Mouse (Mus musculus): Measurements from ENCODE around the gene H2afj. TPM values are rescaled to one million over a fixed set of nuclear protein-coding genes. Genes with fewer than 3 reads are reported as not detected.

The H2afj gene
- polyA plus RNA-seq, 1 experiment from 2014 or later, result 119 TPM

- Histone ChIP-seq H3K9me3 (replicated peaks; ENCODE audit: control insufficient read depth, low read length, poor library complexity, severe bottlenecking) (no peaks in the 10 kb centered on the region), H3K27me3 (ENCODE audit: control insufficient read depth, insufficient read depth, low read depth, low read length) (no peaks in the 10 kb centered on the region), H3K9ac (ENCODE audit: low read depth, low read length) (no peak overlapping the region), H3K36me3 (ENCODE audit: control insufficient read depth, insufficient read depth, low read length) (no peaks in the 10 kb centered on the region), H3K4me2 (ENCODE audit: low read length) (no peak overlapping the region), H3K4me1 (ENCODE audit: control insufficient read depth, insufficient read depth, low read length) (no peaks in the 10 kb centered on the region), H3K4me3 (ENCODE audit: low read depth, low read length) (no peak overlapping the region), H3K27ac (ENCODE audit: low read length) (no peak overlapping the region)
- WGBS, result 64% methylated on average over 11 of the region's 11 CpGs
- ATAC-seq, result no peak
Measured at GRCm38 (mm10) chr6:136857873-136858260, 49.8 kb downstream of the H2afj start.

- no peak overlapping the region for H3K9ac ChIP-seq (ENCODE audit: low read depth, low read length)
- H3K4me1 ChIP-seq (ENCODE audit: control insufficient read depth, insufficient read depth, low read length), result no peaks in the 10 kb centered on the region
- H3K36me3 ChIP-seq (ENCODE audit: control insufficient read depth, insufficient read depth, low read length), result no peaks in the 10 kb centered on the region
- H3K4me3 ChIP-seq (ENCODE audit: low read depth, low read length), result no peak overlapping the region
- no peak overlapping the region for H3K4me2 ChIP-seq (ENCODE audit: low read length)
- no peak overlapping the region for H3K27ac ChIP-seq (ENCODE audit: low read length)
- ATAC-seq, result no peak
- WGBS, result 79% methylated on average over 8 of the region's 8 CpGs
- H3K27me3 ChIP-seq (ENCODE audit: control insufficient read depth, insufficient read depth, low read depth, low read length), result no peaks in the 10 kb centered on the region
- no peaks in the 10 kb centered on the region for H3K9me3 ChIP-seq (replicated peaks; ENCODE audit: control insufficient read depth, low read length, poor library complexity, severe bottlenecking)
Measured at GRCm38 (mm10) chr6:136858420-136858819, 50.4 kb downstream of the H2afj start.

Small RNA genes within 50 kb of the gene (microRNA-seq; reads per million reads assigned to microRNA genes)
- gene Gm44364, result not detected

Other genes with a start within 250 kb of the H2afj start
- 0.22 and 0.54 TPM in 2 replicates for gene Plbd1, start 146.3 kb upstream of the H2afj start, polyA plus RNA-seq (2015; fragmentation: Nextera tagmentation; extraction: Ambion mirVana)
- gene Gucy2c, start 26.5 kb upstream of the H2afj start, polyA plus RNA-seq (2015; fragmentation: Nextera tagmentation; extraction: Ambion mirVana), result 0.69 and 0.71 TPM in 2 replicates
- 0.68 and 0.70 TPM in 2 replicates for gene Hist4h4, start 3.8 kb upstream of the H2afj start, polyA plus RNA-seq (2015; fragmentation: Nextera tagmentation; extraction: Ambion mirVana)
- 0.85 and 1.1 TPM in 2 replicates for gene BC049715, start 19.4 kb downstream of the H2afj start, polyA plus RNA-seq (2015; fragmentation: Nextera tagmentation; extraction: Ambion mirVana)
- 74.2 and 80.5 TPM in 2 replicates for gene Wbp11, start 20.0 kb downstream of the H2afj start, polyA plus RNA-seq (2015; fragmentation: Nextera tagmentation; extraction: Ambion mirVana)
- 1.2 and 1.8 TPM in 2 replicates for gene Smco3, start 27.2 kb downstream of the H2afj start, polyA plus RNA-seq (2015; fragmentation: Nextera tagmentation; extraction: Ambion mirVana)
- 0.19 and 0.20 TPM in 2 replicates for gene Art4, start 49.5 kb downstream of the H2afj start, polyA plus RNA-seq (2015; fragmentation: Nextera tagmentation; extraction: Ambion mirVana)
- 11.2 and 16.3 TPM in 2 replicates for gene Mgp, start 67.6 kb downstream of the H2afj start, polyA plus RNA-seq (2015; fragmentation: Nextera tagmentation; extraction: Ambion mirVana)
- gene Erp27, start 113.9 kb downstream of the H2afj start, polyA plus RNA-seq (2015; fragmentation: Nextera tagmentation; extraction: Ambion mirVana), result 0.18 TPM in 1 of 2 replicates, not detected in the other
- gene Pde6h, start 115.6 kb downstream of the H2afj start, polyA plus RNA-seq (2015; fragmentation: Nextera tagmentation; extraction: Ambion mirVana), result 0.08 TPM in 1 of 2 replicates, not detected in the other
- 11.9 and 12.7 TPM in 2 replicates for gene Arhgdib, start 133.7 kb downstream of the H2afj start, polyA plus RNA-seq (2015; fragmentation: Nextera tagmentation; extraction: Ambion mirVana)